Mouse (Mus musculus) bone marrow macrophage, adult 2 months (primary cell): ENCODE results near the gene Efnb2.

Experiments used
- CTCF ChIP-seq: IDR thresholded peaks from 2 replicates; pipeline ENCODE4 v1.5.1; 2012; ENCODE audit warnings: low read depth, mild to moderate bottlenecking, low read length, moderate library complexity
- POLR2A ChIP-seq: IDR thresholded peaks from 2 replicates; pipeline ENCODE4 v1.6.1; 2012; ENCODE audit warnings: mild to moderate bottlenecking, low read depth, low read length, borderline replicate concordance

DNA sequence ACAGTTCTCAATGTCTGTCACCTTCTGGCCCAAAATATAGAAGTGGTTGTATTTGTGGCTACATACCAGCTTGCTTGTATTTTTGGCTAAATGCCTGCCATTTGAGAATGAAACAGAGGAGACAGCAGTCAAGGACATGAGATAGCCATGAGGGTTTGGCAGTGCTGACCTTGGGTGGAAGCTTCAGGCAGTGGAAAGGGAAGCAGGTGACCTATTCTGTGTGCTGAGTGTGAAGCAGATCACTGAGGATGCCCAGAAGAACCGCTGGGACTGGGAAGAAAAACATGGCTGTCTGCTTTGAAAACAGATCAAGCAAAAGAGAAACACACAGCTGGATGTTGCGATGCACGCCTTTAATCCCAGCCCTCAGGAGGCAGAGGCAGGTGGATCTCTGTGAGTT lies 68.7 kb downstream of the Efnb2 start:
- no peak for TF ChIP-seq CTCF
- TF ChIP-seq POLR2A = no peak
